Mouse (Mus musculus) embryonic fibroblast, embryonic 13.5 days (primary cell): ENCODE measurements around the gene Usp38.

Experiments used
- CTCF ChIP-seq: IDR thresholded peaks from 2 replicates; pipeline ENCODE4 v1.5.1; 2011; ENCODE audit warnings: mild to moderate bottlenecking, control low read depth, low read length, moderate library complexity, borderline replicate concordance; ENCODE audit not compliant: insufficient read depth
- POLR2A ChIP-seq: IDR thresholded peaks from 2 replicates; pipeline ENCODE4 v1.6.1; 2011; ENCODE audit warnings: low read depth, mild to moderate bottlenecking, control low read depth, low read length, moderate library complexity

DNA sequence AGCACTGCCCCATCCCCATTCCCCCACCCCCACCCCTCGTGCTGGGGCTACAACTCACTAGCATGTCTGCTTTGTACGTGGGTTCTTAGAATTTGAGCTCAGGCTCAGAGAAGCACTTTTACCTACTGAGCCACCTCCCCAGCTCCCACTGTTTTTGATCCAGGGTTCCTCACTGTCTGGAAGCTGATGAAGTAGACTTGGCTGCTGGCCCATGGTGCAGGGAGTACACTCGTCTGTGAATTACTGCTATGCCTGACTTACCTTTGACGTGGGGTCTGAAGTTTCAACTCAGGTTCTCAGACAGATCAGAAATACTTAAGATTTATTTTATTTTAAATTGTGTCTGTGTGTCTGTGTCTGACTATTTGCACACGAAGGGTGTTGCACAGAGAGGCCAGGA is 57.0 kb downstream of the Usp38 start:
- TF ChIP-seq CTCF, result no peak
- TF ChIP-seq POLR2A, result no peak
